Mouse (Mus musculus) 3T3-L1 (cell line): Measurements from ENCODE around the gene Cst9.
A peak's percentile ranks its signal among the peaks of the same experiment; 100 is the strongest.

ENCODE experiments used
- DNase-seq: peaks from one replicate; pipeline ENCODE4 v3.0.0-alpha.2; 2015; ENCODE audit warnings: low read depth, low spot score

Gene Cst9

DNA sequence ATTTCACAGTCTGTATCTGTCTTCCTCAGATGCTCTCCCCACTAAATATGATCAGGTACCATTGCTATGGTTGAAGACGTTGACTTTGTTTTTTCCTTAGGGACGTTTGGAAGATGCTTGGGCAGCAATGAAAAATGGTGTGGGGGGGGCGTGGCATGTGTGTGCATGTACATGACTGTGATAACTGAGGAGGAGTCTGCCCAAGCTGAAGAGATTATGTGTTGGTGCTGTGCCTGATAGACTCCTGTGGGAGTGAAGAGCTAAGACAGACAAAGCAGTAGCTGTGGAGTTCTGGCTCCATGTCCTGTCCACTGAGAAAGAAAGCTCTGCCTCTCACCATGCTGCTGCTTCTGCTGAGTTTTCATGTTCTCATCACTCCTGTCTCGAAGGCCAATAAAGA lies at the start of gene Cst9:
Cst9 (plus strand) TSS at position 236 of the 400 bp plus-strand sequence.
- DNase-seq, result no peak

DNA sequence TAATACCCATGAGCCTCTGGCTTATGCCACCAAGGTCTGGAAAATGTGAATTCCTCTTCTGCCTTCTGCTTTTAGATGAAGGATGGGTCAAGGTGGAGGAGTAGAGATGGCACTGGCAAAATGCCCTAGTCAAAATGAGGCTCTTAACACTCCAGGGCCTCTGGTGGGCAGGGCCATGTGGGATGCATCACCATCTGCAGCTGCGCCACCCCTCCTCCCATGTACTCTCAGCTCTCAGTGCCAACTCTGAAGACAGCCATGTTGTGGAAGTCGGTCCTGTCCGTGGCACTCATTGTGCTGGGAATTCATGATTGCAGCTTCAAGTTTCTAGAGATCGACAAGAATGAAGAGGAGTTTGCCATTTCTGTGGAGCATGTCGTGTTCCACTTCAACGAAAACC lies 45.8 kb upstream of the Cst9 start, which contains the start of gene Cst12:
Cst12 (plus strand) TSS at position 220 of the 400 bp plus-strand sequence.
- DNase-seq, result no peak

DNA sequence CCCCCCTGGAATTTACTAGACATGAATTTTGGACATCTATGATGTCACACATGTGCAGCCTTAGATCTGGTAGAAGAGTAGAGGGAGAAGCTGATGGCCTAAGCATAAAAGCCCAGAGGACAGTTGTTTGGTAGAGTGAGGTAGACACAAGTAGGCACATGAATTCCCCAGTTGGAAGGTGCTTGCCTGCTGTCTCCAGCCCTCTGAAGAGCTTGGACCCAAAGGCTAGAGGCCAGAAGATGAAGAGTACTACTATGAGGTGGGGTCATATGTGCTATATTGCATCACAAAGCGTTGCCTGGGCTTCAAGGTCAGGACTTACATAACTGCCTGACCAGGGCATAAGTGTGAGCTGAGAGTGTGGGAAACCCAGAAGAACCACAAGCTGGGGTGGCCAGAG lies 36.5 kb upstream of the Cst9 start, which contains the start of gene Cst8:
Cst8 (plus strand) TSS at position 301 of the 400 bp plus-strand sequence.
- DNase-seq, result no peak

GRCm38 (mm10) chr2:148801491-148801921 lies 33.4 kb upstream of the Cst9 start:
- peak; percentile 53 for DNase-seq

DNA sequence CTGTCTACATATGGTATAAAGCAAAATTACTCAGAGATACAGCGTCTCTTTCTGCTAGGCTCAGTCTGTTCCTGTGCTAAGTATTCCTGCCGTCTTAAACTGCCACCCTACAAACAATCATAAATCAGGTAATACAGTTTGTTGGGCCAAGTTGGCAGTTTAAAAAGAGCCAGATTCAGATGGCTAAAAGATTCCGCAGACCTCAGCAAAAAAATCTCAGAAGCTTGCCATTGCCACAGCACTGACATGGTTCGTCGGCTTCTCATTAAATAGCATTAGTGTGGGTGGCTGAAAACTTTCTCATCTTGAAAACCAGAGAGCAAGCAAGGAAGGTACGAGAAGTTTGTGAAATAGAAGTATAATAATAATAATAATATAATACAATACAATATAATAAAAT lies 28.3 kb upstream of the Cst9 start:
- no peak for DNase-seq

GRCm38 (mm10) chr2:148819909-148820308 lies 15.0 kb upstream of the Cst9 start, which contains the start of gene Cst13:
Gene Cst13 (plus strand): TSS chr2:148820081.
- no peak for DNase-seq

DNA sequence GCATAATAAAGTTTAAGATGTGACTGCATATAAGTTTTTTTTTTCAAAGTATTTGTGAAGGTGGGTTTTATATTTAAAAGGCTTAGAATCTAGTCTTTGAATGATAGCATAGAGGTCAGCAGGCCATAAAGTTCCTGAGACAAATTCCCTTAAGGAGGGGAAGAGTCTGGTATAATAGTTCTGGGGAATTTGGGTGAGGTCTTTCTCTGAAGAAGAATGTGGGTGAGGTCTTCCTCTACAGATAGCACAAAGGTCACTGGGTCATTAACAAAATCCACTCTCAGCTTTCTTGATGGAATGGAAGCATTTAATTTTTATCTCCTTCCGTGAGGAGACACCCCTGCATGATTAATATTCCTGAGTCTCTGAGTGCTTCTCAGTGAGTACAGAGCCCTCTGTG lies 9.0 kb upstream of the Cst9 start:
- no peak for DNase-seq

DNA sequence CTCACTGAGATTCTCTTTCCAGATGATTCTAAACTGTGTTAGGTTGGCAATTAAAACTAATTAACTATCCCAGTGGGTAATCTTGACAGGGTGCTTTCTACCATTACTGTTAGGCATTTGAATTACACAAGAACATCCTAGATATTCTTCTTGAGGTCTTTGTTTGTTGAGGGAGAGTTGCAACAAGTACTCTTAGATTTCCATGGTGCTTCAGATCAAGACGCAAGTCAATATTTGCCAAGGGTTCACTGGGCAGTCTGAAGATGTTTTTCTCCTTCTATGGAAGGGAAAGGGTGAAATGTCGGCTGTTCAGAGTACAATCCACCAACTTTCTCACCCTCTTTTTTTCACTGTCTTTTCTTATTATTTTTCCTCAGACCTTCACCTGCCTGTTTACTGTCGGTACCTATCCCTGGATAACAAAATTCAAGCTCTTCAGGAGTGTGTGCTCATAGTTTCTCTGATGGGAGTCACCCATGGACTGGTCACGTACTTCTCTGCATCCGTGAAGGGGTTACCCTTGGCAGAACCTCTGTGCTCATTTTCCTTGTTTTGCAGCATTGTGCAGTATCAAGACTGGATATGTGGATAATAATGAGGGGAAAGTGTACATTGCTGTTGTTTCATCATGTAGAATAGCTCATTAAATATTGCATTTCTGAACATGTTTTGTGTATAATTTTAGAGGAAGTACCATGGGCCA lies 3.3 kb downstream of the Cst9 start:
- no peak for DNase-seq

GRCm38 (mm10) chr2:148839224-148839623 lies 4.3 kb downstream of the Cst9 start:
- no peak for DNase-seq

GRCm38 (mm10) chr2:148851116-148851906 lies 16.4 kb downstream of the Cst9 start:
- peak; percentile 95 for DNase-seq

- peak; percentile 89 for DNase-seq
Observed at GRCm38 (mm10) chr2:148856630-148857400, 21.9 kb downstream of the Cst9 start.

GRCm38 (mm10) chr2:148857506-148857905 lies 22.6 kb downstream of the Cst9 start:
- peak; percentile 92 for DNase-seq

DNA sequence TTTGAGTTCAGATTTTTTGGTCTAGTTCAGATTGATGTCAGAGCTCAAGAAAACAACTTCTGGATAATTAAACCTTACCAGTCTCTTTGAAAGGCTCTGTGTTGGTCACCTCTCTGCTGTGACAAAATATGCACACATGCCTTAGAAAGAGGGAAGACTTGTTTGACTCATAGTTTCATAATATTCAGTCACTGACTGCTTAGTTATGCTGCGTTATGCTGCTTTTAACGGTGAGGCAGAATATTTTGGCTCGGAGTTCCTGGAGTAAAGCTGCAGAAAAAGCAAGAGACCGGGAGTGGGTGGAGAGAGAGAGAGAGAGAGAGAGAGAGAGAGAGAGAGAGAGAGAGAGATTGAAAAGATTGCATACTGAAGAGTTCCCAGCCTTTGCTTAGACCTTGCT lies 26.0 kb downstream of the Cst9 start:
- DNase-seq, result no peak

GRCm38 (mm10) chr2:148861693-148862092 lies 26.7 kb downstream of the Cst9 start:
- DNase-seq, result no peak

DNA sequence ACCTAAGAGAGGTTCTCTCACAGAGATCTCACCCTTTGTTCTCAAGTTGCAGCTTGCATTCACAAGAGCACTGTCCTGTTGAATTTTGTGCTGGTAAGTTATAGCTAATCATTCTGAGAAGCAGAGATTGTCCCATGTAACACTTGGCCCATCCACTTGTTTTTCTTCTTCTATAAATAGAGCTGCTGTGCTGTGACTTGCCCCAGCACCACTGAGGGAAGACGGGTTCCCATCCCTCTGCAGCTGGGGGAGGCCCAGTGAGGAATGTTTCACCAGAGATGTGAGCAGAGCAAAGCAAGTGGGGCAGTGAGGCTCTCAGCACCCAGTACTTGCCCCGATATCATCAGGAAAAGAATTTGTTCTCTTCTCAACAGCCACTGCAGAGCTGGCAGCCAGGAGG lies 30.0 kb downstream of the Cst9 start, which contains the start of gene 9230104L09Rik:
9230104L09Rik (minus strand) TSS at position 73 of the 400 bp plus-strand sequence.
- peak; percentile 21 for DNase-seq

GRCm38 (mm10) chr2:148868959-148869358 lies 34.0 kb downstream of the Cst9 start:
- no peak for DNase-seq

DNA sequence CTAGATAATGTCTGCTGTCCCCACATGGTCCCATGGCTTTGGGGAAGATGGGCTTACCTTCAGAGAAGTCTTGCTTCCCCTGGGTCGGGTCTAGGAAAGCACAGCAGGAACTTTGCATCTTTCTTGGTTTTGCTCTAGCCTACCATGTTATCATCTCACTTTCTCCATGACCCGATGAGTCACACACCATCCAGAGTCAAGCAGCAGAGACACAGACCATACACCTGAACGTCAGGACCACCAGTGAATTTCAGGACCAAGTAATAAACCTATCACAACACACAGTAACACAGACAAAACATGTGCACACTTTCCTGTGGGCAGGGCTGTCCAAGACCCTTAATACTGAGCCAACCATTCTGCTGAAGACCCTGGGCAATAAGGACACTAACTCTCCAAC lies 35.6 kb downstream of the Cst9 start:
- no peak for DNase-seq

GRCm38 (mm10) chr2:148872860-148873259 lies 37.9 kb downstream of the Cst9 start:
- peak; percentile 92 for DNase-seq

GRCm38 (mm10) chr2:148874224-148874616 lies 39.3 kb downstream of the Cst9 start:
- no peak for DNase-seq

DNA sequence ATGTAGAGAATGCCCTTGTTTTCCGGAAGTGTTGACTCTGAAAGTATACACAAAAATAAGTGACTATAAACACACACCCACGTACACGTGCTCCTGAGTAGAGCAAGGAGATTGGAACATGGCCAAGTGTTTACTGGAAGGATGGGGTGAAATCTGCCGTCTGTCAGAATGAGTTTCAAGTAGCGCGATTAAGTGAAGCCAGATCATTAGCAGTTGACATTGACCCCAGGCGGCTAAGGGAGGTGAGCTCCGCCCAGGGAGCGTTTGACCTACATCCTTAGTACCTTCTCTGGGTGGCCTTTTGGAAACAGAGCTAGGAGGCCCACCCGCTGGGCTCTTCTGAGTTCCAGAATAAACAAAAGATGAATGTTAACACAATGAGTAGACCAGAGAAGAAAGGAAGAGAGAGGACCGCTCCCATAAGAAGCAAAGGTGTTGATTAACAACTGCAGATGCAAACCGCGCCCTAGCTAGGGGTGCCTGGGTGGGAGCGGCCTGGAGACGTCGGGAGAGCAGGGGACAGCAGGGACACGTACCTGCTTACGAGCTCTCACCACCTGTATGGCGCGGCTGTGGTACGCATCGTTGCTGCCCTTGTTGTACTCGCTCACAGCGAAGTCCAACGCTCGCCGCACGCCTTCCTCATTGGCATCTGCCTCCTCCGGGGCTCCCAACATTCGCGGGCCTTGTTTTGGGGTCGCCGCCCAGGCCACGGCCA lies 39.8 kb downstream of the Cst9 start:
- peak; percentile 58 for DNase-seq

DNA sequence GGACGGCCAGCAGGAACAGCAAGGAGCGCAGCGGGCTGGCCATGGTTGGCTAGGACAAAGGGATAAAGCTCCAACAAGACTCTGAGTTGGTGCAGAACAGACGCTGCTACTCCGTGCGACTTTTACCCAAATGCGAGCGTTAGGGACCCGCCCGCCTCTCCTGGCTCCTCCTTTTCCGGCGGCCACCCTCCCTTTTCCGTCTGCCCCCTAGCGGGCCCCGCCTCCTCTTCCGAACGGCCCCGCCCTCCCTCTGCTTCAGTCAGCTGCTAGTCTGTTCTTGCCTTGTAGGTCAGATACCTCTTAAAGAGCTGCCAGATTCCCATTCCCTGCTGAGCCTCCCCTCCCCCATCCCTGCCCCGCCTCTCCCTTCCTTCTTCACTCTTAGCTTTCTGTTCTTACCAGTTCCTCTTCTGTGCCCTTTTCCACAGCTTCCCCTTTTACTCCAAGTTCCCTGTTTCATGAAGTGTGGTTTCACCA lies 40.4 kb downstream of the Cst9 start, which contains the start of gene Cst3:
Cst3 (minus strand) TSS at position 358 of the 477 bp plus-strand sequence.
- DNase-seq, result peak; percentile 94
